Mouse (Mus musculus): ENCODE results near the gene Tspear.
"Not testable (repeated sequence)": the region's sequence is repeated elsewhere in the genome, so short reads cannot be mapped to it uniquely, and the experiment has no call there.

Tspear gene

DNA sequence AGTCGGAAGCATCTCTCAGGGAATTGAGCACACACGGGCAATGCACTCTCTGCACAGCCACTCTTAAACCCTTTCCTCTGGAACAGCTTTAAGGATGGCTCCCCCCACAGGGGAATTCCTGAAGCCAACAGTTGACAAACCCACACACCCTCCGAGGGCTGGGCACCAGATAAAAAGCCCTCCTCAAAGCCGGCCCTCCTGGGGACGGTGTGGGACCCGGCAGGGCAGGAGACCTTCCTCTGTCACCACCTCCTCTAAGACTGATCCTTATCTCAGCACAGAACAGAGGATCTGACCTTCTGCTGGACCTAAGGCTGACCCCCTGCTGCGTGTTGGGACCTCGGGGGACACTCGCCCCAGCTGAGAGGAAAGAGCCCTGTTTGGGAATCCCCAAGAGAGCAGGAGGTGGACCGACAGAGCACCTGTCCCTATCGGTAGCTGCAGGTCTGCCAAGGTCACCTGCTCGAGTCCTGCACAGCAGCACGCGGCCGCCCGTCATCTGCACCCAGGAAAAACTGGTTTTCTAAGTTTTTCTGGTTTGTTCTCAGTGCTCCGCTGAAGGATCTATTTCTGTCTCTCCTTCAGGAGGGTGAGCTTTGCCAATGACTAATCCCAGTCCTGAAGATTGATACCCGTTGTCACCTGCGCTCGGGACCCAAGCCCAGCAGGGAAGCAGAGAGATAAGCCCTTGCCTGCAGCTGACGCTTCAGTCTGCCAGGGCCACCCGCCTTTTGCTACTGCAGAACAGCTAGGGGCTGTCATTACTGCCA is at the start of gene Tspear:
TSS of gene Tspear (plus strand) at position 675 of the 770 bp plus-strand sequence.
- DNase-seq (ENCODE audit: low spot score), result no peak

DNA sequence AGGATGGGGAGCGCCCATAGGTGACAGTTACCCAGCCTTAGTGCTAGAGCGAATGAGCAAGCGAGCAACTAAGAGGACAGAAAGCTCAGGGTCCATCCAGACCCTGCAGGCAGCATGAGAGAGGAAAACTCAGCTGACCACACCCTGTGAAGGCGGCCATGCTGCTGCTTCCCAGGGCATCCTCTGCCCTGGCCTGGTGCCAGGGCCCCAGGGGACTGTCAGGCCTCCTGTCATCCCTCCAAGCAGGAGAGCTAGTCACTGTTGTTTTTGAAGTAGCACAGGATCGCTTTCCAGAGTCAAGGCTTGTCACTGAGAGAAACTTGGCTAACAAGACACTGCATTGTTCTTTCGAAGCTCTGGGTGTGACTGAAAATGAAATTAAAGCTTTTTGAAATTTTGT is 47.4 kb upstream of the Tspear start:
- no peak for DNase-seq (ENCODE audit: low spot score)

DNA sequence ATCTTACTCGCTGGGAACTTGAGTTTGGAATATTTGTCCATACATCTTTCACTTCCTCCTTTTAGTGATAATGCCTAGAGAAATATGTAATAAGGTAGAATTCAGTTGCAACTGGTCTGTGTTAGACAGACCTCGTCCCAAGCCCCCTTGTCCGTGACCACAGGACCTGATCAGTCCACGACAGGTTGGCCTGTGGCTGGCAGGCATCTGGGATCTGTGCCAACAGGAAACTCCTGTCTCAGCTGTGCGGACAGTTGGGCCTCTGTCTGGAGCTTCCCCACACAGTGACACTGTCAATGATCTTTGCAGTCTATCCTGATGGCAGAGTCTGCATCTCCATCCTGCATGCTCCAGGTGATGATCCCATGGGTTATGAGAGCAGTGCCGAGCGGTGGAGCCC is 43.2 kb upstream of the Tspear start:
- no peak for DNase-seq (ENCODE audit: low spot score)

DNA sequence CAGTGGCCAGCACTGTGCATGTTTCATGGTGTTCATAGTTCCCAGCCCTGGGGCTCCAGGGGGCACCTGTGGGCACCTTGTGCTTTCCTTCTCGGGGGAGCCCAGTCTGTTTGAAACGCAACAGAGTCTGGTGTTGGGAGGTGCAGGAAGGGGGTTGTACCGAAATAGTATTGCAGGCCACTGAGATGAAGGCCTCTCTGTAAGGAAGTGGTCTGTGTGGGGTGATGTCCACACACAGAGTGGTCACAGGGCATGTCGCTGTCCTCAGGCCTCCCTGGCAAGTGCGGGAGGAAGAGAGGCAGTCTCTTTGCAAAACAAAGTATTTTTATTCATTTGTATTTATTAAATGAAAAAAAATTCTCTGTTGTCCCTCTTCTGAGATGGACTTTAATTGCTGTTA is 40.8 kb upstream of the Tspear start:
- DNase-seq (ENCODE audit: low spot score), result no peak

DNA sequence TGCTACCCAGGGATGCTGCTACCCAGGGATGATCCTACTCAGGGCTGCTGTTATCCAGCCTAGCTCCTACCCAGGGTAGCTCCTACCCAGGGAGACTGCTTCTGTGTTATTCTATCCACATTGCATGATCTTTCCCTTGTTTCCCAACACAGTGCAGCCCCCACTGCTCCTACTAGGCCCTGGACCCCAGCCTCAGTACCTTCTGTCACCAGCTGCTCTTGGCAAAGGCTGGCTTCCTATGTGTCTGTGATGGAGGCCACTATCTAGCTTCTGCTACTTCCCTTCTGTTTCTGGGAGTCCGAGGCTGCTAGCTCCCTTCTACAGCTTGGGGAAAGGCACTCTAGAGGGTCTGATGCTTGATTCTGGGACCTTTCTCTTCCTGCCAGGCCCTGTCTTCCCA is 38.9 kb upstream of the Tspear start:
- no peak for DNase-seq (ENCODE audit: low spot score)

DNA sequence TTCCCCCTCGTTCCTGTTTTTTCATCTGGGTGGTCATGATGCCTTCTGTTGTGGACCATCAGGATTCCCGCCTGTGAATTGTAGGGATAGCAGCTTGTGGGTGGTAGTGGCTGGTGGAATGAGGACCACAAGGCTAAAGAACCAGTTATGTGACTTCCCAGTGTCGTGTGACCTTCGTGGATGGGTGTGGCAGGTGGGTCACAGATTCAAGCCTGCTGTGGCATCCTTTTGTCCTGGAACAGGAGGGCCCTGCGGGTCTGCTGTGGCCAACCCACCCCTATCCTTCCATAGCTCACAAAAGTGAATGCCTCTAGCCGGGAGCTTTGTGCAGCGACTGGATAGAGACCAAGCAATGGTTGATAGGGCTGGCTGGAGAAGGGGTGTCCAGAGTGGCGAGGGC is 38.5 kb upstream of the Tspear start:
- DNase-seq (ENCODE audit: low spot score), result no peak

DNA sequence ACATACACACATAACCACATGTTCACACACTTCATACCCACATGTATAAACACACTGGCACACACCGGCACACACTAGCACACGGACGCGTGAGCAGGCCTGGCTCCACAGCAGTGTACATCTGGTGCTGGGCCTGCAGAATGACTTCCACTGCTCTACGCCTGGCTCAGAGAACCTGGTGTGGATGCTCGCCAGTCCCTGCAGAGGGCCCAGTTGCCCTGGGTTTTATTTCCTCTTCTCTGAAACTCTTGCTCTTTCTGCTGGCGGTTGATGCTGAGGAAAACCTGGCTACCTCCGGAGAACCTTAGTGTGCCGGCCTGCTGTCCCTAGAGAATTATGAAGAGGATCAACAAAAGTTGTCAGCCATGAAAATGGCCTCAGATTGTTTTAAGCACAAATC is 34.3 kb upstream of the Tspear start:
- DNase-seq (ENCODE audit: low spot score), result no peak

DNA sequence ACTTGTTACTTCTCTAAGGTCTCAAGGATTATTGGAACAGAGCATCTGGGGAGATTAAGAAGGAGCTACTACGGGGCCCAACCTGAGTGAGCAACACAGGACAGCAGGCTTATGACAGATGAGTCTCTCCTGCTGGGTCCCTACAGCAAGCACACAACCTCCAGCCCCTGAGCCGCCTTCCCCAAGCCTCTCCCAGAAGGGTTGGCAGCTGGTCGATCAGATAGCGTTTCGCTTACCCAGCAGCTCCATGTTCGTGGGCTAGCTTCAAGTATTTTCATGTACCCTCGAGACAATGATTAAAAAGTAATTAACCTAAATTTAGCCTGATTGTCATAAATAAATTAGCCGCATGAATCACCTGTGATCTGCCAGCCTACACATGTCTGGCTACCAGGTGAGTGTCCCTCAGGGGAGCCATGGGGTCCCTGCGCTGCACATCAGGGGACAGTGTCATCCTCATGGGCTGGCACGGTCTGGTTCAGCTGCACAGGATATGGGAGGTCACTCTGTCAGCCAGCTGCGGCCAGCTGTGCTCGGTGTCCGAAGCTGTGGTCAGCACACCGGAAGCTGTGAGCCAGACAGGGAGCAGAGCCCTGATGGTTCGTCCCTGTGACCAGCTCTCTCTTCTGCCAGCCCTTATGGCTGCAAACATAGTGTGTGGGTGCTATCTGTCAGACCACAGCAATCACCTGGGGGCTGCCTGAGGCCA is 27.9 kb upstream of the Tspear start:
- DNase-seq (ENCODE audit: low spot score), result no peak

DNA sequence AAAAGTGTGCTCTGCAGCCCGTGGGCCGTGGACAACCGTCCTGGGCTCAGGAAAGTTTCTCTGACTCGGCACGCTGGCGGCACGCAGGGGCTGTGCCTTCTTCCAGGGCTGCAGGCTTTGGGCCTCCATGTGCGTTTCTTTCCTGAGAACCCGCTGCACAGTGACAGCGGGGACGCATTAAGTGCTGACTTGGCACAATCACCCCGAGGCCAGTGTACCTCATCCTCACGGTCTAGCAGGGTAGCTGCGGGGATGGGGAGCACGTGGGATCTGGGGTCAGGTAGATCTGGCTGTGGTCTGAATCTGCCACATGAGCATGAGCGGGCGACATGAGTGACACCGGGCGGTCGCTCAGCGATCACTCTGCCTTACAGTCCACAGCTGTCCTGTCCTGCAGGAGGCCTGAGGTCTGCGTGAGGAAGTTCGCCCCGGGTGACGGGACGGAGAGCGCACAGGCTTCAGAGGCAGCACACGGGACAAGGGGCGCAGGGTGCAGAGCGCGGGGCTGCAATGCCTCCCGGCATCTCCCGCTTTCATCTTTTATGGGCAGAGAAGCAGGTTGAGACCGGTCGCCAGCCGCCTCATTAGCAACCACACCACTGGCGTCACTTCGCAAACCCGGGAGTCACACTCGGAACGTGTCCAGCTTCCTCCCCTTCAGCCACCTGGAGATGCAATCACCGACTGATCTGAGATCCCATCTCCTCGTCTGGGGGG is 22.3 kb upstream of the Tspear start:
- DNase-seq (ENCODE audit: low spot score), result no peak

DNA sequence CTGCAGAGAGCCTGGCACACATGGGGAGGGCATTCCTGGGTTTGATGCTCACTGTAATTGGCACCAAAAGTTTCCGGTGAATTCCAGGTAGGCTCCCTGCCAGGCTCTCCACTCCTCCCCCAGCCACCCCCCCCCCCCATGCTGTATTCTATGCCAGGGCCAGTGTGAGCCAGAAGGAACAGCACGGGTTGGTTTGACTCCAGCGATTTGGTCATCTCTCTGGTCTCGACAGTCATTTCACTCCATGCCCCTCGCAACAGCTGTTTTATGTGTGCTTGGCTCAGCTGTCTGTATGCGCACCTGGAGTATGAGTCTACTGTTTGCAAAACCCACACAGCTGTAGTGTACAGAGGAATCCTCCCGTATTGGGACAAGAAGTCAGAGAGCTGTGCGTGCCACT is 20.0 kb upstream of the Tspear start:
- DNase-seq (ENCODE audit: low spot score), result no peak

DNA sequence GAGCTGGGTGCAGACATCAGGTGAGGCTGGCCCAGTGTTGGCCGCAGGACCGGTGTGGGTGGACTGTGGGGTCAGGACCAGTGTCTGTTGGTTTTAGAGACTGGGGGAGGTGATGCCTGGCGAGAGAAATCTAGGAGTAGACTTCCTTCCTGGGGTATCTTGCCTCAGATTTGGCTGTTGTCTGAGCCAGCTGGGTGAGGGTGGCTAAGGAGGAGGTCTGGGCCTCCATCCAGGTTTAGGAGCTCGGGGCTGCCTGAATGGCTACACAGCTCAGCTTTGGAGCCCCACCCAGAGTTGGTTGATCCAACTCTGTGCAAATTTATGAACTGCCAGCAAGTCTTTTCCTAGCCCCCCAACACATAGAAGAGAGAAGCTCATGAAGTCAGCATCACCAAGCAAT is 19.0 kb upstream of the Tspear start:
- no peak for DNase-seq (ENCODE audit: low spot score)

DNA sequence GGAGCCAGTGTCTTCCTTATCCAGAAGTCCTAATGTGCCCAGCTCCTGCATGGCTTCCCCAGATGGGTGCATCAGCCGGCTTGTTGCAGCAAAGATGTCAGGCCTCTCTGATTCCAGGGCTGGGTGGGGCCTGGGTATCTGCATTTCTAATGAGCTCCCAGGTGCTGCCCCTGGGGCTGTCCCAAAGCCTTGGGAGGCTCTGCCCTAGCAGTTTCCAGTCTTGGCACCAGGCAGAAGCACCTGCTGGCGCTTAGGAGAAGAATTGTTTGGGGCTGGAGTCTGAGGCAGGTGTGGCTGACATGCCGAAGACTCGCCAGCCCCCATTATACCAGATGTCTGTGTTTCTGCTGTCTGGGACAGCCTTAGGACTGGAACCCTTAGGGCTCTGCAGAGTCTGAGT is 15.7 kb upstream of the Tspear start:
- no peak for DNase-seq (ENCODE audit: low spot score)

DNA sequence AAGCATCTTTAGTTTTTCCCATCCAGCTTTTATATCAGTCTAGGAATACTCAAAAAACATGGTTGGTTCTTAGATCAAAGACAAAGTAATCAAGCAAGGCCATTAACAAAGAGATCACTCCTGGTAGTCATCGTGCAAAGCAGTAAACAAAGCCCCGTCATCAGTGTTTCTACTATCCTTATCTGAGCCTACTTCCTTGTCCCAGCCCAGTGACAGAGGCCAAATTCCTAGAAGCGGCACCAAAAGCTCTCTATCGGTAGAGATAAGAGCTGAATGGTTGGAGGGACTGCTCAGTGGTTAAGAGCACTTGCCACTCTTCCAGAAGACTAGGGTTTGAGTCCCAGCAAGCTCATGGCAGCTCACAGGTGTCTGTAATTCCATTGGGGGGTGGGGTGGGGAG is 14.8 kb upstream of the Tspear start:
- DNase-seq (ENCODE audit: low spot score), result no peak

DNA sequence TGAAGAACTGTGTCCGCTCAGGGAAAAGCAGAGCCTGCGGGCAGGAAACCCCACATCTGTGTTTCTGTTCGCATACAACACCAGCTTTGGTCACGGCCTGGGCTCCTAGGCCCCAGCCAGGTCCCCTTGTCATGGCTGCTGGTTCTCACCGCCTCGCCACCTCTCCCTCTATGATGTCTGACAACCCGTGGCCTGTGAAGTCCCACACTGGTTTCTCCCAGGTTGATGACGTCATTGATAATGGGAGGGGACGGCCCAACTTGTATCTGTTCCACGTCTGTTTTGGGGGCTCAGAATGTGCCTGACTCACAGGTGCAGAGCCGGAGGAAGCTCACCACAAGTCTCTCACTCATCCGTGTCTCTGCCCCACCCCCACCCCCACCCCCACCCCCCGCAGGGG is 12.6 kb upstream of the Tspear start:
- DNase-seq (ENCODE audit: low spot score), result no peak

DNA sequence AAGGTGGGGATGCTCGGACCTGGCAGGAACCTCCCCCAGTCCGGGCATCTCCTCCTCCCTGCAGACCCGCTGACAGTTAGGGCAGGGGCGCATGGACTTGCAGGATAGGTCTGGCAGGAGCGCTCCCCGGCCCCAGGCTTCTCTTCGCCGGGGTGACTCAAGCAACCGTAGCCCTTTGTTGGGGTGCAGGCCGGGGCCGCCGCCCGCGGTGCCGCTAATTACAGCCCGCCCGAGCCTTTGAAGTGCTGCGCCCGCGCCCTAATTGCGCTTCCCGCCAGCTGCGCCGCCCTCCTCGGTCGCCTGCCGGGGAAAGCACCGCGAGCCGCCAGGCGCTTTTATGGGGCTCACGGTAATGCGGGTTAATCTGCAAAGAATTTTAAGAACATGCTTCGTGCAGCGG is 8.8 kb upstream of the Tspear start:
- peak; percentile 57 for DNase-seq (ENCODE audit: low spot score)

DNA sequence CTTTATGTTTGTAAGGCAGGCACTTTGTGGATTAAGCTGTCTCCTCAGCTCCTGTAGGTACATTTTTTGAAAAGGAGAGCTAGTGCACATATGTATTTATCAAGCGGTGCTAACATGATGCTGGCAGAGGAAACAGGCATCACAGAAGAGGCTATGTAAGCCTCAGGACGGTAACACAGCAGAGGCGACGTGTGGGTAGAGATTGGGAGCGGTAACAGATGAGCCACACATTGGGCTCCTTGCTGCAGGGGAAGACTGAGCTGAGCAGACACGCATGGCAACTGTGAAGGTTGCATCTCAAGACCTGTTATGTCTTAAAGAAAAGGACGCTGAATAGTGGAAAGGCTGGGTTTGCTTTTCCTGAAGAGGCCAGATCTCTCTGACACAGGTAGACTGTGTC is 3.4 kb upstream of the Tspear start:
- no peak for DNase-seq (ENCODE audit: low spot score)

DNA sequence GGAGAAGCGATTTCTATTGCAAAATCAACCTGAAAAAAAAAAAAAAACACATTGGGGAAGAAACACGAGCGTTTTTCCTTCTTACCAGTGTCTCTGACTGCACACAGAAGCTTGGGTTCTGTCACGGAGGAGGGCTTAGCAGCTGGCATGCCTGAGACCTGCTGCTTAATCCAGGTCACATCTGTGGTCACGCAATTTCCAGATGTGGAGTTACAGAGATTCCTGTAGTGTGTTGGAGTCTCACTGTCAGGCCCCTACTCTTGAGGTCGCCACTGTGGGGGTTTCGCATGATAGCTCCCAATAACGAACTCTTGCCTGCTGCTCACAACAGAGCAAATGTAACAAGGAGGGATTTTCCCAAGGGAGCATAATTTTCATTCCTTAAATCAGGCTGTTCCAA is 2.2 kb upstream of the Tspear start:
- no peak for DNase-seq (ENCODE audit: low spot score)

DNA sequence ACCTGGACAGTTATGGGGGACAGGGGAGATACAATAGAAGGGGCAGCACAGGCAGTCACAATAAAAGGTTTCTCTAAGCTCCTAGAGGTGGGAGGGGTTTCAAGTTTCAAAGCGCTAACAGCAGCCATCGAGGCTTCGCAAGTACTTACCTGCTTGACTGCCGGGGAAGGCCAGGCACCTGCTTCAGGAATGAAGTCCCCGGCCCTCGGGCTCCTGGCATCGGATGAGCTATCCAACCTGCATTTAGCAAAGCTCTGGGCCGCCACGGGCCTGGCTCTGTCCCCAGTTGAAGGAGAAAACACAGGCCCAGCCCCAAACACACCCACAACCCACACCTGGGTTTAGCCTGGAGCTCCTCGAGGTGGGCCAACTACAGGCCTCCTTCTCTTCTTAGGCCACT is 652 bp downstream of the Tspear start:
- no peak for DNase-seq (ENCODE audit: low spot score)

DNA sequence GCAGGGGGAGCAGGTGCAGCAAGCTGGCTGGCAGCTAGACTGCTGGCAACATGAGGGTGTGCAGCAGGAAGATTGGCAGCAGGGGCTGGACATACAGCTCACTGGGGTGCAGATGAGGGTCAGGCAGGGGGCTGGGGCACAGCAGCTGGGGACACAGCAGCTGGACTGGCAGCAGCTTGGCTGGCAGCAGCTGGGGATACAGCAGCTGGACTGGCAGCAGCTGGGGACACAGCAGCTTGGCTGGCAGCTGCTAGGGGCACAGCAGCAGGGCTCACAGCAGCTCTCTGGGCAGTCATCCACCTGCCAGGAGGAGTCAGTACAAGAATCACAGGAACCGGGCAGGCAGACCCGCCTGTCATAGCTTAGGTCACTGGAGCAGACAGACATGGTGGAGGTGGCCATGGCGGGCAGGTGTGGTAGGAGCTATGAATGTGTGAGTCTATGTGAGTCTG is 4.0 kb downstream of the Tspear start, which contains the start of gene Gm19402:
TSS of gene Gm19402 (minus strand) at position 402 of the 452 bp plus-strand sequence.
- not testable (repeated sequence) for DNase-seq (ENCODE audit: low spot score)

DNA sequence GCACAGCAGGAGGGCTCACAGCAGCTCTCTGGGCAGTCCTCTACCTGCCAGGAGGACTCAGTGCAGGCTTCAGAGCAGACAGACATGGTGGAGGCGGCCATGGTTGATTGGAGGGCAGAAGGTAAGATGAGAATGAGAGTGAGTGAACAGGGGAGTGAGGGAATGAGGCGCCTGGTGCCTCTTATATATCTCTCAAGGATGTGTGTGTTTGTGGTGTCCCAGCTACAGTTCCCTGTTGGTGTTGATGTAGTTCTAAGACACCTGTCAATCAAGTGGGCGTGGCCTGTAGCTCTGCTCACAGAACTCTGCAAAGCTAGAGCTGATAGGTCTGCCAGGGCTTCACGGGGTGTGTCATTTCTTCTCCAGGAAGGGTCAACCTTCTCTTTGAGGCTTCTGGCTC is 10.8 kb downstream of the Tspear start, which contains the start of gene Gm9508:
TSS of gene Gm9508 (minus strand) at position 101 of the 400 bp plus-strand sequence.
- DNase-seq (ENCODE audit: low spot score), result no peak

DNA sequence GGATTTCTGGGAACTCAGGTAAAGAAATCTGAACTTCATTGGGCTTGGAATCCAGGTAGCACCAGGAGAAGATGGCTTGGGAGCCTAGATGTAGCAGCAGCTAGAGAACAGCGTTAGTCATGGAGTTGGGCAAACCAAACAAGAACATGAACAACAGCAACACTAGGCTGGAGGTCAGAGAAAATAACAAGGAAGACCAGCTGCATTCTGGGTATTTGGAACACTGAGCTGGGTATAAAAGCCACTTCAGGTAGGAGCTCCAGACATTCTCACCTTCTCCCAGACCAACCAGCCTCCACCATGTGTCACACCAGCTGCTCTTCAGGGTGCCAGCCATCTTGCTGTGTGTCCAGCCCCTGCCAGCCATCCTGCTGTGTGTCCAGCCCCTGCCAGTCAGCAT is 20.0 kb downstream of the Tspear start, which contains the start of gene Gm10272:
TSS of gene Gm10272 (plus strand) at position 301 of the 400 bp plus-strand sequence.
- DNase-seq (ENCODE audit: low spot score), result no peak

DNA sequence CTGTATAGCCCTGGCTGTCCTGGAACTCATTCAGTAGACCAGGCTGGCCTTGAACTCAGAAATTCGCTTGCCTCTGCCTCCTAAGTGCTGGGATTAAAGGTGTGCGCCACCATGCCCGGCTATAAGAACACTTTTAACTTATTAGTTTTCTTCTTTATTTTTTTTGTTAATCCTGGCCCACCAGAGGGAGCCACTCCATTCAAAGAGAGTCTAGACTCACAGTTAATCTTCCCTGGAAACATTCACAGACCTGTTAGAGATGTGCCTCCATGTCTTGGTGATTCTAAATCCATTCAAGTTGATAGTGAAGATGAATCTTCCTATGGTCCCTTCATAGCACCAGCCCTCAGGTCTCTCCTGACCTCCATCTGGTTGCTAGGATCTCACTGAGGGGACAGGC is 23.5 kb downstream of the Tspear start:
- DNase-seq (ENCODE audit: low spot score), result no peak

DNA sequence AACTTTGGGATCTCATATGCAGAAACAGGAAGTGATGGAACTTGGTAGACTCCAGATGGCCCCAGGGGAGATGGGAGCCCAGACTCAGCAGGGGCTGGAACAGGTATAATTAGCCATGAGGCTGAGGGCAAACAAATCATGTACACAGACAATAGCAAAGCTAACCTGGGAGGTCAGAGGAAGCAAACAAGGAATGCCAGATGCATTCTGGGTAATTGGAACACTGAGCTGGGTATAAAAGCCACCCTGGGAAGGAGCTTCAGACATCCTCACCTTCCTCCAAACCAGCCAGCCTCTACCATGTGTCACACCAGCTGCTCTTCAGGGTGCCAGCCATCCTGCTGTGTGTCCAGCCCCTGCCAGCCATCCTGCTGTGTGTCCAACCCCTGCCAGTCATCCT is 24.8 kb downstream of the Tspear start, which contains the start of gene Gm10024:
TSS of gene Gm10024 (plus strand) at position 301 of the 400 bp plus-strand sequence.
- not testable (repeated sequence) for DNase-seq (ENCODE audit: low spot score)

Measured in retina, embryonic 14.5 days (tissue).